Mouse (Mus musculus): ENCODE measurements around the gene Vmo1. TPM values are rescaled to one million over a fixed set of nuclear protein-coding genes. Genes with fewer than 3 reads are reported as not detected.
A peak's percentile ranks its signal among the peaks of the same experiment; 100 is the strongest.

Gene Vmo1
- total and polyA plus RNA-seq, 3 experiments, result not detected

DNA sequence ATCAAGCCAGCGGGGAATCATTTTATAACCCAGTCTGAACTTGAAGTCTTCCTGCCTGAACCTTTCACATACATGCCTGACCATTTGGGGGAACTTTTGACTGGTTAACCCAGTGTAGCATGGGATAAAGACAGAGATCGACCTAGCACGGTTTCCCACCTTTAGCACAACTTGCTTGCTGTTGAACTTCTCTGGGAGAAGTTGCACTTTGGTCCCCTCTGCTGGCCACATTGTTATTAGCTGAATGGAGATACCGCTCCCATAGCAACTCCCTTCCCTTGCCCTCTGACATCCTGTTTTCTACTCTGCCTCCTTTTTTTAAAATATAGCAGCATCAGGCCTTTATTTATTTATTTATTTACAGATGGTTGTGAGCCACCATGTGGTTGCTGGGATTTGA lies 8.0 kb downstream of the Vmo1 start:
- no peak overlapping the region for H3K27ac ChIP-seq (ENCODE audit: control insufficient read depth, low read depth, low read length)
- H3K36me3 ChIP-seq (ENCODE audit: control insufficient read depth in 1 of 2, insufficient read depth in 2 of 2, low read length in 2 of 2), result peaks cover 0 to 12% of the 10 kb centered on the region in 2 experiments; a peak in 2 of 4 replicates
- peak overlapping the region; percentile 55 to 65 for H3K4me3 ChIP-seq (ENCODE audit: control insufficient read depth in 1 of 2, insufficient read depth in 1 of 2, low read depth in 2 of 2, low read length in 2 of 2)
- H3K4me1 ChIP-seq (ENCODE audit: control insufficient read depth in 1 of 2, insufficient read depth in 2 of 2, low read length in 2 of 2), result peaks cover 0 to 18% of the 10 kb centered on the region in 2 experiments; a peak in 2 of 4 replicates
- peak overlapping the region; percentile 50; the same call in 1 of the 2 replicates for H3K9ac ChIP-seq (ENCODE audit: control insufficient read depth, low read depth, low read length, poor library complexity, severe bottlenecking)
- H3K9me3 ChIP-seq (replicated peaks; ENCODE audit: insufficient read depth, low read length), result no peaks in the 10 kb centered on the region
- DNase-seq (ENCODE audit: low read depth, low spot score), result peak; percentile 90
- H3K27me3 ChIP-seq (ENCODE audit: control insufficient read depth in 1 of 2, insufficient read depth in 2 of 2, low read length in 2 of 2), result peaks cover 9 to 15% of the 10 kb centered on the region in 2 experiments
- no peaks in the 10 kb centered on the region for H3K79me2 ChIP-seq (ENCODE audit: control insufficient read depth, insufficient read depth, low read length, poor library complexity)
- TF ChIP-seq KAT2A (conservative IDR thresholded peaks at IDR 0.05; ENCODE audit: low read depth, low read length) (no peak), MYB (IDR thresholded peaks at IDR 0.05; ENCODE audit: low read depth, low read length) (no peak), MXI1 (IDR thresholded peaks at IDR 0.05; ENCODE audit: low read depth, low read length) (peak; percentile 48; the same call in 1 of the 2 replicates), MAX (IDR thresholded peaks at IDR 0.05; ENCODE audit: low read length) (peak; percentile 67; the same call in 1 of the 2 replicates), TBP (IDR thresholded peaks at IDR 0.05; ENCODE audit: low read depth, low read length) (peak; percentile 26; the same call in 1 of the 2 replicates), USF1 (IDR thresholded peaks at IDR 0.05; ENCODE audit: low read depth, low read length) (no peak), UBTF (IDR thresholded peaks at IDR 0.05; ENCODE audit: borderline replicate concordance, insufficient read depth, low read depth, low read length) (no peak), CTCF (IDR thresholded peaks at IDR 0.05 in 2 of 3, conservative IDR thresholded peaks at IDR 0.05 in 1 of 3; ENCODE audit: control insufficient read depth in 1 of 3, insufficient read depth in 1 of 3, low read depth in 2 of 3, low read length in 3 of 3, poor library complexity in 1 of 3, severe bottlenecking in 1 of 3) (peak; percentile 63 to 94 (median 68)), MEF2A (IDR thresholded peaks at IDR 0.05; ENCODE audit: extremely low read depth, insufficient replicate concordance, low read depth, low read length, poor library complexity, severe bottlenecking) (no peak), JUND (IDR thresholded peaks at IDR 0.05; ENCODE audit: low read depth, low read length) (peak; percentile 77), ZNF384 (IDR thresholded peaks at IDR 0.05; ENCODE audit: low read depth, low read length) (peak; percentile 66), GABPA (IDR thresholded peaks at IDR 0.05; ENCODE audit: low read depth, low read length) (no peak), EP300 (IDR thresholded peaks at IDR 0.05; ENCODE audit: low read depth in 1 of 2, low read length in 2 of 2) (0 out of 4 replicates have a peak, but pooled peaks of 1 of the 2 experiments have one; percentile 19), NELFE (IDR thresholded peaks at IDR 0.05; ENCODE audit: low read depth, low read length) (no peak), NRF1 (IDR thresholded peaks at IDR 0.05; ENCODE audit: insufficient read depth, low read depth, low read length, poor library complexity, severe bottlenecking) (no peak), SMC3 (IDR thresholded peaks at IDR 0.05; ENCODE audit: low read depth, low read length) (peak; percentile 97), CHD1 (IDR thresholded peaks at IDR 0.05; ENCODE audit: low read depth, low read length) (no peak), GATA1 (IDR thresholded peaks at IDR 0.05; ENCODE audit: low read depth, low read length) (0 out of 2 replicates have a peak, but pooled peaks have one; percentile 3), ELF1 (IDR thresholded peaks at IDR 0.05; ENCODE audit: low read depth, low read length) (no peak), ETS1 (IDR thresholded peaks at IDR 0.05; ENCODE audit: low read depth, low read length) (no peak), TAL1 (IDR thresholded peaks at IDR 0.05; ENCODE audit: low read length) (no peak), SIN3A (IDR thresholded peaks at IDR 0.05; ENCODE audit: low read length) (peak; percentile 80), CHD2 (IDR thresholded peaks at IDR 0.05; ENCODE audit: low read length) (no peak), E2F4 (IDR thresholded peaks at IDR 0.05; ENCODE audit: borderline replicate concordance, low read depth, low read length) (no peak), USF2 (IDR thresholded peaks at IDR 0.05; ENCODE audit: borderline replicate concordance in 1 of 2, insufficient read depth in 1 of 2, low read depth in 1 of 2, low read length in 2 of 2) (no peak), MYC (IDR thresholded peaks at IDR 0.05; ENCODE audit: low read depth, low read length) (0 out of 2 replicates have a peak, but pooled peaks have one; percentile 41), MAFK (IDR thresholded peaks at IDR 0.05; ENCODE audit: borderline replicate concordance, low read depth, low read length) (no peak), TCF12 (IDR thresholded peaks at IDR 0.05; ENCODE audit: low read depth, low read length) (no peak), RAD21 (IDR thresholded peaks at IDR 0.05; ENCODE audit: low read depth, low read length) (peak; percentile 89), ZKSCAN1 (IDR thresholded peaks at IDR 0.05; ENCODE audit: low read depth, low read length) (no peak), RCOR1 (IDR thresholded peaks at IDR 0.05; ENCODE audit: low read depth, low read length) (no peak), HCFC1 (IDR thresholded peaks at IDR 0.05; ENCODE audit: low read depth, low read length) (0 out of 2 replicates have a peak, but pooled peaks have one; percentile 30), POLR2AphosphoS2 (IDR thresholded peaks at IDR 0.05; ENCODE audit: low read length) (no peak), POLR2A (IDR thresholded peaks at IDR 0.05; ENCODE audit: control insufficient read depth in 1 of 2, insufficient read depth in 1 of 2, low read depth in 1 of 2, low read length in 2 of 2, poor library complexity in 1 of 2) (no peak), MAZ (IDR thresholded peaks at IDR 0.05; ENCODE audit: low read depth, low read length) (0 out of 2 replicates have a peak, but pooled peaks have one; percentile 67), ZMIZ1 (IDR thresholded peaks at IDR 0.05; ENCODE audit: low read depth, low read length) (no peak), ZC3H11A (IDR thresholded peaks at IDR 0.05; ENCODE audit: low read depth, low read length) (peak; percentile 95)

Measured in MEL (cell line).